Mouse (Mus musculus): Measurements from ENCODE around the gene Olfr853. TPM values are rescaled to one million over a fixed set of nuclear protein-coding genes. Genes with fewer than 3 reads are reported as not detected.

Olfr853 gene
- total RNA-seq (2021): not detected

- DNase-seq: no peak
Observed at GRCm38 (mm10) chr9:19540976-19541375, at the start of gene Olfr853. Gene Olfr853, minus strand, starts transcription at chr9:19541076.

GRCm38 (mm10) chr9:19582317-19582716, 41.4 kb upstream of the Olfr853 start, which contains the start of gene Olfr855:
Gene Olfr855, plus strand, starts transcription at chr9:19582617.
- DNase-seq: no peak

GRCm38 (mm10) chr9:19567282-19567681, 26.4 kb upstream of the Olfr853 start, which contains the start of gene Olfr854:
Gene Olfr854, minus strand, starts transcription at chr9:19567382.
- no peak for DNase-seq

GRCm38 (mm10) chr9:19492995-19493394, 47.9 kb downstream of the Olfr853 start, which contains the start of gene Olfr851:
Gene Olfr851, plus strand, starts transcription at chr9:19493295.
- DNase-seq: no peak

Other genes starting within 250 kb of the Olfr853 start
- not detected for gene Olfr844, start 224.7 kb downstream of the Olfr853 start, total RNA-seq (2021)
- gene Olfr845, start 204.6 kb downstream of the Olfr853 start, total RNA-seq (2021): not detected
- gene Olfr846, start 177.1 kb downstream of the Olfr853 start, total RNA-seq (2021): not detected
- gene Olfr847, start 162.4 kb downstream of the Olfr853 start, total RNA-seq (2021): not detected
- gene Olfr849, start 100.8 kb downstream of the Olfr853 start, total RNA-seq (2021): not detected
- gene Olfr850, start 62.8 kb downstream of the Olfr853 start, total RNA-seq (2021): not detected
- gene Olfr851, start 47.8 kb downstream of the Olfr853 start, total RNA-seq (2021): not detected
- not detected for gene Olfr854, start 26.3 kb upstream of the Olfr853 start, total RNA-seq (2021)
- gene Olfr855, start 41.5 kb upstream of the Olfr853 start, total RNA-seq (2021): not detected
- gene Zfp317, start 81.0 kb upstream of the Olfr853 start, total RNA-seq (2021): 10 to 100 TPM; 14.7 to 17.0 TPM
- gene Olfr857, start 168.4 kb upstream of the Olfr853 start, total RNA-seq (2021): not detected
- not detected for gene Olfr58, start 239.2 kb upstream of the Olfr853 start, total RNA-seq (2021)